Mouse (Mus musculus): ENCODE measurements around the gene Ubald2.

GRCm38 (mm10) chr11:116388841-116389480 lies 44.9 kb upstream of the Ubald2 start:
- TF ChIP-seq GATA1 (IDR thresholded peaks at IDR 0.05; ENCODE audit: low read length): no peak
- no peak for TF ChIP-seq TAL1 (IDR thresholded peaks at IDR 0.05; ENCODE audit: low read length)

All from erythroblast, embryonic 14.5 days (primary cell).